Mouse (Mus musculus): Measurements from ENCODE around the gene Iffo2.

The Iffo2 gene

GRCm38 (mm10) chr4:139606732-139607131 lies 76.4 kb downstream of the Iffo2 start:
- no peak for DNase-seq (ENCODE audit: low read depth, low spot score)

GRCm38 (mm10) chr4:139608975-139609374 lies 78.6 kb downstream of the Iffo2 start:
- DNase-seq (ENCODE audit: low read depth, low spot score), result no peak

GRCm38 (mm10) chr4:139610954-139611353 lies 80.6 kb downstream of the Iffo2 start:
- no peak for DNase-seq (ENCODE audit: low read depth, low spot score)

GRCm38 (mm10) chr4:139611542-139611953 lies 81.2 kb downstream of the Iffo2 start:
- peak; percentile 72 for DNase-seq (ENCODE audit: low read depth, low spot score)

- no peak for DNase-seq (ENCODE audit: low read depth, low spot score)
Measured at GRCm38 (mm10) chr4:139614524-139615260, 84.3 kb downstream of the Iffo2 start.

- DNase-seq (ENCODE audit: low read depth, low spot score), result peak; percentile 85
Measured at GRCm38 (mm10) chr4:139616276-139617000, 86.1 kb downstream of the Iffo2 start.

- DNase-seq (ENCODE audit: low read depth, low spot score), result no peak
Measured at GRCm38 (mm10) chr4:139617001-139617364, 86.6 kb downstream of the Iffo2 start.

GRCm38 (mm10) chr4:139619765-139620164 lies 89.4 kb downstream of the Iffo2 start:
- no peak for DNase-seq (ENCODE audit: low read depth, low spot score)

- DNase-seq (ENCODE audit: low read depth, low spot score), result peak; percentile 97
Measured at GRCm38 (mm10) chr4:139622373-139623282, 92.3 kb downstream of the Iffo2 start, which contains the start of gene Aldh4a1. TSS of gene Aldh4a1 (plus strand) at chr4:139622866.

- no peak for DNase-seq (ENCODE audit: low read depth, low spot score)
Measured at GRCm38 (mm10) chr4:139623434-139624115, 93.2 kb downstream of the Iffo2 start.

- DNase-seq (ENCODE audit: low read depth, low spot score), result no peak
Measured at GRCm38 (mm10) chr4:139624116-139624489, 93.8 kb downstream of the Iffo2 start.

- no peak for DNase-seq (ENCODE audit: low read depth, low spot score)
Measured at GRCm38 (mm10) chr4:139624706-139625105, 94.4 kb downstream of the Iffo2 start.

GRCm38 (mm10) chr4:139627361-139627760 lies 97.0 kb downstream of the Iffo2 start:
- DNase-seq (ENCODE audit: low read depth, low spot score), result no peak

- DNase-seq (ENCODE audit: low read depth, low spot score), result no peak
Measured at GRCm38 (mm10) chr4:139630171-139630570, 99.8 kb downstream of the Iffo2 start.

- no peak for DNase-seq (ENCODE audit: low read depth, low spot score)
Measured at GRCm38 (mm10) chr4:139631141-139631540, 100.8 kb downstream of the Iffo2 start.

GRCm38 (mm10) chr4:139631569-139632253 lies 101.4 kb downstream of the Iffo2 start:
- DNase-seq (ENCODE audit: low read depth, low spot score), result no peak

- DNase-seq (ENCODE audit: low read depth, low spot score), result no peak
Measured at GRCm38 (mm10) chr4:139632254-139632580, 101.9 kb downstream of the Iffo2 start.

- DNase-seq (ENCODE audit: low read depth, low spot score), result peak; percentile 50
Measured at GRCm38 (mm10) chr4:139636373-139636772, 106.0 kb downstream of the Iffo2 start.

- DNase-seq (ENCODE audit: low read depth, low spot score), result no peak
Measured at GRCm38 (mm10) chr4:139637847-139638246, 107.5 kb downstream of the Iffo2 start.

GRCm38 (mm10) chr4:139638356-139638755 lies 108.0 kb downstream of the Iffo2 start:
- no peak for DNase-seq (ENCODE audit: low read depth, low spot score)

- no peak for DNase-seq (ENCODE audit: low read depth, low spot score)
Measured at GRCm38 (mm10) chr4:139639801-139640200, 109.5 kb downstream of the Iffo2 start.
